Mouse (Mus musculus) heart, postnatal 0 days (tissue): ENCODE results near the gene Acot8.

ENCODE experiments used
- CTCF ChIP-seq: IDR thresholded peaks from 2 replicates; pipeline ENCODE4 v1.5.1; 2016; ENCODE audit warnings: antibody characterized with exemption, control low read depth, low read depth
- EP300 ChIP-seq: IDR thresholded peaks from 2 replicates; pipeline ENCODE4 v1.6.1; 2016; ENCODE audit warnings: antibody characterized with exemption, low read depth

DNA sequence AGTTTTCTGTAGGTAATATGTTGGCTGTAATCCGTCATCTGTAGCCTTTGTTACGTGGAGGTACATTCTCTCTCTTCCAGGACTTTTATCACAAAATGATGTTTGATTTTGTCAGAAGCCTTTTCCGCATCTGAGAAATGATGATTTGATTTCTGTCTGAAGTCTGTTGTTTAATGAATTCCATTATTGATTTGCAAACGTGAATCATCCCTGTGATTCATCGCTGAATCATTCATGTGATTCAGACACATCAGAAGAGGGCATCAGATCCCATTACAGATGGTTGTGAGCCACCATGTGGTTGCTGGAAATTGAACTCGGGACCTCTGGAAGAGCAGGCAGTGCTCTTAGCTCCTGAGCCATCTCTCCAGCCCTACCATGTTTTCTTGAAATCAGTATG is 55.7 kb downstream of the Acot8 start:
- no peak for TF ChIP-seq CTCF
- no peak for TF ChIP-seq EP300
